Mouse (Mus musculus) forebrain, embryonic 15.5 days (tissue): ENCODE results near the gene Fam20b. TPM values are rescaled to one million over a fixed set of nuclear protein-coding genes. Genes with fewer than 3 reads are reported as not detected.
"Not testable (repeated sequence)": the region's sequence is repeated elsewhere in the genome, so short reads cannot be mapped to it uniquely, and the experiment has no call there.

Experiments used
- ATAC-seq: fragments of 200-750 bp; cut with Nextera tagmentation; replicated peaks from 2 replicates; pipeline ENCODE4 v1.8.0; 2017; ENCODE audit warnings: mild to moderate bottlenecking, moderate TSS enrichment, moderate library complexity
- H3K27ac ChIP-seq: fragments of 300-500 bp; sonication (generic); replicated peaks from 2 replicates; pipeline ENCODE4 v1.5.1; 2015; ENCODE audit warnings: mild to moderate bottlenecking, inconsistent platforms
- H3K27me3 ChIP-seq: fragments of 300-500 bp; sonication (generic); 2 replicates; pipeline ENCODE4 v1.6.1; 2015; ENCODE audit warnings: inconsistent platforms
- H3K36me3 ChIP-seq: fragments of 300-500 bp; sonication (generic); 2 replicates; pipeline ENCODE4 v1.6.1; 2015; ENCODE audit warnings: mild to moderate bottlenecking, inconsistent platforms
- H3K4me1 ChIP-seq: fragments of 300-500 bp; sonication (generic); 2 replicates; pipeline ENCODE4 v1.6.1; 2015; ENCODE audit warnings: inconsistent platforms
- H3K4me2 ChIP-seq: fragments of 300-500 bp; sonication (generic); replicated peaks from 2 replicates; pipeline ENCODE4 v1.6.1; 2015; ENCODE audit warnings: mild to moderate bottlenecking, inconsistent platforms
- H3K4me3 ChIP-seq: fragments of 300-500 bp; sonication (generic); 2 replicates; pipeline ENCODE4 v1.5.1; 2015; ENCODE audit warnings: mild to moderate bottlenecking, inconsistent platforms
- H3K9ac ChIP-seq: fragments of 300-500 bp; sonication (generic); replicated peaks from 2 replicates; pipeline ENCODE4 v1.6.1; 2015; ENCODE audit warnings: mild to moderate bottlenecking, inconsistent platforms
- H3K9me3 ChIP-seq: fragments of 300-500 bp; sonication (generic); 2 replicates; pipeline ENCODE4 v1.6.1; 2016; ENCODE audit warnings: inconsistent platforms
- WGBS: fragments of 180-500 bp; shearing (Covaris S2); methylation state at CpG from one replicate; pipeline ENCODE4 v1.1.7; 2015; ENCODE audit warnings: mixed read lengths; 5-methylcytosine and 5-hydroxymethylcytosine counted together
- polyA plus RNA-seq: library from polyadenylated mRNA; unstranded; fragments of >200 nt; fragmentation: Nextera tagmentation; extraction: Ambion mirVana; gene quantifications from 2 replicates; pipeline ENCODE4 v1.2.1, GENCODE M21; 2015

Fam20b gene
- polyA plus RNA-seq, 1 experiment from 2014 or later: 27.8 TPM

DNA sequence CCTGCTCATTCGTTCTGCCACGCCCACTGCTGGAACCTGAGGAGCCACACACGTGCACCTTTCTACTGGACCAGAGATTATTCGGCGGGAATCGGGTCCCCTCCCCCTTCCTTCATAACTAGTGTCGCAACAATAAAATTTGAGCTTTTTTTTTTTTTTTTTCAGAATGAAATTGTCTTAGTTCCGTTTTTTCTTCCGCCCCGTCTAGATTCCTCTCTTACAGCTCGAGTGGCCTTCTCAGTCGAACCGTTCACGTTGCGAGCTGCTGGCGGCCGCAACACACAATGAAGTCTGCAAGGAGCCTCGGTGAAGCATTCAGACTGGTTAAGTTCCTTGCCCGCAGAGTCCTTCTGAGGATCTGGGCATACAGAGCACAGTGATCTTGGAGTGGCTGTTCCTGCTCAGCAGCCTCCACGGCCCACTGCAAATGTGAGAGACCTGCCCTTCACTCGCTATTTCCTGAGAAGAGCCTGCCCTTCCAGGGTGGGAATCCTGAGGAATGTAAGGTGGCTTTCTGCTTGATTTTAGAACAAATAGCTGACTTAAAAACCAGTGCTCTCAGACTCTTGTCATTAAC is 58.1 kb downstream of the Fam20b start:
- not testable (repeated sequence) for H3K4me2 ChIP-seq, H3K36me3 ChIP-seq, H3K4me3 ChIP-seq, H3K9me3 ChIP-seq, H3K9ac ChIP-seq, H3K27ac ChIP-seq, H3K4me1 ChIP-seq, H3K27me3 ChIP-seq, ATAC-seq
- WGBS: 70% methylated on average over 21 of the region's 21 CpGs

DNA sequence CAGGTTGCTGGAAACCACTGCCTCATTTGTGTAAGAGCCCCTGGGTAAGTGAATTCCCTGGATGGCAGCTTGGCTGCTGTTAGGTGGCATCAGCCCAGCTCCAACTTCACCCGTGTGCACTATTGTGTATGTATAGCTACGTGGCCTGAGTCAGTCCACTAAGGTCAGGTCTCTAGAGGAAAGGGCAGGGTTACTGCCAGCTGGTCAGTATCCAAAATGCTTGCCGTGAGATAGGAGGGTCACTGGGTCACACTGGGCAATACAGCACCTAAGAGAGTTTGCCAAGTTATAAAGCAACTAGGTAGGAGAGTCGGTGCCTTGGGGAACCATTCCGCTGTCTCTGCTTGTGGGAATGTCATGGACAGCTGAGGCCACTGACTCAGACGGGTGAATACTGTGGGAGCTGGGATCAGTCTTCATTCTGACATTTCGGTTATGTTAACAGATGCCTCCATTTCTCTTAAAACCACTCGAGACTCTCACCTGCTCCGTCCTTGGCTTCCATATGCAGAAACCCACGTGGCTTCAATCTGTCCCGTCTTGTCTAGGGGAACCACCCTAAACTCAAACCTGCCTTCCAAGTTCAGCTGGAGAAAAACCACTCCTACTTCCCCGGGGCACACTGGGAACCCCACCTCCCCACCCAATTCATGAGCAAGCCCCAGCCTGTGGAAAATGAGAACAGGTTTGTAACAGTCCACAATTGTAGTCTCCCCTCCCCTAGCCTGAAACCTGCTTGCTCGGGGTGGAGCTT is 58.8 kb downstream of the Fam20b start:
- Histone ChIP-seq H3K9ac (no peak overlapping the region), H3K27me3 (no peaks in the 10 kb centered on the region), H3K36me3 (peaks cover 4% of the 10 kb centered on the region; the same call in 1 of the 2 replicates), H3K9me3 (no peaks in the 10 kb centered on the region), H3K27ac (no peak overlapping the region), H3K4me2 (no peak overlapping the region), H3K4me3 (no peak overlapping the region), H3K4me1 (no peaks in the 10 kb centered on the region)
- WGBS: 88% methylated on average over 13 of the region's 13 CpGs
- ATAC-seq: no peak

DNA sequence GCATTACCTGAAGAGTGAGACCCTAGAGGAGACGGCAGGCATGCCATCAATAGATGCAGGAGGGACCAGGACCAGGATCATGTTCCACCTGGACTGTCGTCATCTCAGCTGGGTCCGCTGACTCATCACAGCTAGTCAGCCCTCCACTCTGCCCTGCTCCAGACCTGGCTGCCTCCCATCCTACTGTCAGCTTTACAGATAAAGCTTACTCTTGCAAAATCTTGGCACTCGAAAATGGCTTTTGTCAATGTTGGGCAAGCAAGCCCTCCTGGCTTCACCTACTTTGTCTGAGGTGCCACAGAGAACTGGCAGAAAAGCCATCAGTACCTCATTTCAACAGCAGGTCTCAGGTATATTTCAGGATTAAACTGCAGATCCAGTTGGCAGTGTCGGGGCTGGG is 60.2 kb downstream of the Fam20b start:
- Histone ChIP-seq H3K36me3 (peaks cover 4% of the 10 kb centered on the region; the same call in 1 of the 2 replicates), H3K4me1 (no peaks in the 10 kb centered on the region)

GRCm38 (mm10) chr1:156657523-156657922 is 61.4 kb downstream of the Fam20b start:
- Histone ChIP-seq H3K27ac (no peak overlapping the region), H3K27me3 (no peaks in the 10 kb centered on the region), H3K36me3 (peaks cover 4% of the 10 kb centered on the region; the same call in 1 of the 2 replicates), H3K4me2 (no peak overlapping the region), H3K9me3 (no peaks in the 10 kb centered on the region), H3K9ac (no peak overlapping the region), H3K4me1 (no peaks in the 10 kb centered on the region), H3K4me3 (no peak overlapping the region)
- WGBS: 85% methylated on average over 4 of the region's 4 CpGs
- ATAC-seq: no peak

More for the DNA sequence above, 60.2 kb downstream of the Fam20b start:
- Histone ChIP-seq H3K27ac (no peak overlapping the region), H3K4me3 (no peak overlapping the region), H3K9me3 (no peaks in the 10 kb centered on the region), H3K9ac (no peak overlapping the region), H3K4me2 (no peak overlapping the region), H3K27me3 (no peaks in the 10 kb centered on the region)
- WGBS: 85% methylated on average over 5 of the region's 5 CpGs
- ATAC-seq: no peak

- ATAC-seq: no peak
- no peak overlapping the region for H3K27ac ChIP-seq
- no peaks in the 10 kb centered on the region for H3K4me1 ChIP-seq
- H3K4me3 ChIP-seq: no peak overlapping the region
- no peak overlapping the region for H3K4me2 ChIP-seq
- H3K9me3 ChIP-seq: no peaks in the 10 kb centered on the region
- no peak overlapping the region for H3K9ac ChIP-seq
- no peaks in the 10 kb centered on the region for H3K27me3 ChIP-seq
- 80% methylated on average over 13 of the region's 13 CpGs for WGBS
- no peaks in the 10 kb centered on the region for H3K36me3 ChIP-seq
Observed at GRCm38 (mm10) chr1:156654735-156655530, 64.0 kb downstream of the Fam20b start.

GRCm38 (mm10) chr1:156652189-156652822 is 66.6 kb downstream of the Fam20b start:
- Histone ChIP-seq H3K27me3 (no peaks in the 10 kb centered on the region), H3K4me2 (no peak overlapping the region), H3K4me3 (no peak overlapping the region), H3K9ac (no peak overlapping the region), H3K27ac (no peak overlapping the region), H3K9me3 (no peaks in the 10 kb centered on the region), H3K4me1 (no peaks in the 10 kb centered on the region), H3K36me3 (no peaks in the 10 kb centered on the region)
- WGBS: 73% methylated on average over 6 of the region's 6 CpGs
- no peak for ATAC-seq

DNA sequence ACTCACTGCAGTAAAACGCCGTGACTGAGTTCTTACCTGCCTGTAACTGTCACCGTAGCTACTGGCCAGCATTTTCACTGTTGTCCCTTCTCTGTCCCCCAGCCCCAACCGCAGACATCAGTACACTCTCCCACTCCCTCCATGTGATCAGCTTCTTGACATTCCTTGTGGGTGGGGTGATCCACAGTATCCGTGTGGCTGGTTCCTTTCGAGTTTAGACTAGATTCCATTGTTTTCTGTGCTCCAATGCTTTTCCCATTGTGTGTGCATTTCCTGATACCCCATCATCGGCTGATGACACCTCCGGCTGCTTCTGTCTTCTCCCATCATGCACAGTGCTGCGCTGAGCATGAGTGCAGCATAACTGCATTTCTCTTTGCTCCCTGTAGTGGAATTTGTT is 68.3 kb downstream of the Fam20b start:
- ATAC-seq: peak; percentile 32; the same call in 1 of the 2 replicates
- Histone ChIP-seq H3K4me3 (no peak overlapping the region), H3K9ac (no peak overlapping the region)

GRCm38 (mm10) chr1:156648705-156649104 is 70.2 kb downstream of the Fam20b start:
- H3K9me3 ChIP-seq: no peaks in the 10 kb centered on the region
- no peak overlapping the region for H3K4me3 ChIP-seq
- no peak overlapping the region for H3K4me2 ChIP-seq
- H3K27ac ChIP-seq: no peak overlapping the region
- 47% methylated on average over 2 of the region's 2 CpGs for WGBS
- no peak for ATAC-seq
- H3K9ac ChIP-seq: no peak overlapping the region
- H3K27me3 ChIP-seq: no peaks in the 10 kb centered on the region
- no peaks in the 10 kb centered on the region for H3K36me3 ChIP-seq
- peaks cover 22% of the 10 kb centered on the region for H3K4me1 ChIP-seq

More for the DNA sequence above, 68.3 kb downstream of the Fam20b start:
- no peak overlapping the region for H3K27ac ChIP-seq
- no peaks in the 10 kb centered on the region for H3K27me3 ChIP-seq
- no peaks in the 10 kb centered on the region for H3K9me3 ChIP-seq
- H3K4me2 ChIP-seq: no peak overlapping the region
- H3K4me1 ChIP-seq: peaks cover 6% of the 10 kb centered on the region
- H3K36me3 ChIP-seq: no peaks in the 10 kb centered on the region
- WGBS: 82% methylated on average over 9 of the region's 9 CpGs

- 72% methylated on average over 4 of the region's 4 CpGs for WGBS
- Histone ChIP-seq H3K4me2 (no peak overlapping the region), H3K4me3 (no peak overlapping the region), H3K27ac (0 out of 2 replicates have a peak overlapping the region, but pooled peaks have one; percentile 52), H3K9me3 (no peaks in the 10 kb centered on the region), H3K27me3 (no peaks in the 10 kb centered on the region), H3K9ac (no peak overlapping the region), H3K36me3 (peaks cover 12% of the 10 kb centered on the region), H3K4me1 (peaks cover 25% of the 10 kb centered on the region)
- no peak for ATAC-seq
Observed at GRCm38 (mm10) chr1:156645971-156646370, 72.9 kb downstream of the Fam20b start.

DNA sequence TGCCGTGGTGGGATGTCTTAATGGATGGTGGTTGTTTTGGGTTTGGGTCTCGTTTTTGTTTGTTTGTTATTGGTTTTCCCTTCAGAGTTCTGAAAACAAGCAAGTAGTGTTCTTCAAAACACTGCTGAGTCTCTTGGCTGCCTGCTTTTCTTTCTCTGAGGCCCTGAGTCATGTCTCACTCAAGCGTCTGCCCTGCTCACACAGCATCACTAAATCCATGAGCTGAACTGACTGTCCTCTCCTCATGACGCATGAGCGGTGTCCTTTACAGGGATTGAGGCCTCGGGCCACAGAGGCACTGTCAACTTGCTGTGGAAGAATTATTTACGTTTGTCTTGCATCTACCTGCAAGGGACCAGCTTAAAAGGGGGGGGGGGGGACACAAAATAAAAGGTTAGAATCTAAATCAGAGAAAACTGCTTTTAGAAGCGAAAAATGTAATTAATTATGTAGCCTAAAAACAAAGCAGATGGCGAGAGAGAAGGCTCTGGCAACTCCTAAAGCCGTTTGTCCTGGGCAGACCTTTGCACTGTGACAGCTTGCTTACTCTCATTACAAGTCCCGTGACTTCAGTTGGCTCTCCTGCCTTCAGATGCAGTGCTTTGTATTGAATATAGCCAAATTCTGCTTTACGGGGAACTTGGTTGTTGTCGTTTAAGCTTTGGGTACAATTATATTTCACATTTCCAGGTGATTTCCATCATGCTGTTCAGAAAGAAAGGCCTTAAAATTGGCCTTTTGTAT is 73.9 kb downstream of the Fam20b start:
- Histone ChIP-seq H3K36me3 (peaks cover 20% of the 10 kb centered on the region), H3K4me3 (no peak overlapping the region), H3K4me2 (no peak overlapping the region), H3K4me1 (peaks cover 25% of the 10 kb centered on the region), H3K9me3 (no peaks in the 10 kb centered on the region), H3K9ac (no peak overlapping the region), H3K27me3 (no peaks in the 10 kb centered on the region), H3K27ac (peak overlapping the region; percentile 52; the same call in 1 of the 2 replicates)
- ATAC-seq: 0 out of 2 replicates have a peak, but pooled peaks have one; percentile 57
- 51% methylated on average over 13 of the region's 13 CpGs for WGBS

- Histone ChIP-seq H3K27me3 (no peaks in the 10 kb centered on the region), H3K27ac (no peak overlapping the region), H3K9ac (no peak overlapping the region), H3K36me3 (peaks cover 20% of the 10 kb centered on the region), H3K9me3 (no peaks in the 10 kb centered on the region), H3K4me3 (no peak overlapping the region), H3K4me2 (no peak overlapping the region), H3K4me1 (peaks cover 25% of the 10 kb centered on the region)
- 33% methylated on average over 10 of the region's 10 CpGs for WGBS
- no peak for ATAC-seq
Observed at GRCm38 (mm10) chr1:156644061-156644460, 74.8 kb downstream of the Fam20b start.
